Mouse (Mus musculus): ENCODE data around the gene Urgcp.

DNA sequence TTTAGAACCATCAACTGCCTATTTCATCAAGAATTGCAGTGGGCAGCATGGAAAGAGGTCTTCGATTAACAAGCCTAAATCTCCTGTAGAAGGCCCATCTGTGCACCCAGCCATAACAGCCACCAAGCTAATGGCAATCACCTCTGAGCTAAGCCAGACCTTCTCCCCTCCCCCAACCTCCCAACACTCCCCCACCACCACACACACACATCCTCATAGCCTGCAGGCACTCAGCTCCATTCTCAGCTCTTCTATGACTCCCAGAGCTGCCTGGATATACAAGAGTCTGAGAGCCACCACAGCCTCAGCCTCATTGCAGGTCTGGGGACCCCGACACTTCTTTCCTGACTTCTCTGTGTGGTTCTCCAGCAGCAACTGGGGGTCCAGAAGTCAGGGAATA lies 8.4 kb downstream of the Urgcp start:
- TF ChIP-seq CTCF (IDR thresholded peaks at IDR 0.05; ENCODE audit: control insufficient read depth, insufficient read depth, low read length) (no peak), POLR2A (IDR thresholded peaks at IDR 0.05; ENCODE audit: borderline replicate concordance, control insufficient read depth, low read depth, low read length) (no peak)

All from bone marrow, adult 2 months (tissue).